In genomic region chr11:87442643-87443372, GRCm38 (mm10) we compare ENCODE assay signal across 8 mouse cellular contexts. TPM values are rescaled to one million over a fixed set of nuclear protein-coding genes. Genes with fewer than 3 reads are reported as not detected.
DNase-seq lines count a peak whose midpoint lies in the region; ATAC-seq lines count a peak whose summit lies in the region.
"Not testable (repeated sequence)": the region's sequence is repeated elsewhere in the genome, so short reads cannot be mapped to it uniquely, and the experiment has no call there.

No protein-coding gene starts in this region.

- ATAC-seq in forebrain, embryonic 11.5 days (replicated peaks; ENCODE audit: low FRiP score), result peak; percentile 98
- peak; percentile 99 for ATAC-seq in heart, embryonic 15.5 days (replicated peaks; ENCODE audit: insufficient number of reproducible peaks, insufficient read depth, low FRiP score, low read depth)
- ATAC-seq in liver, embryonic 13.5 days (ENCODE audit: low read depth), result peak; percentile 90
- ATAC-seq in stomach, embryonic 14.5 days (ENCODE audit: insufficient number of reproducible peaks, insufficient read depth, low FRiP score, low read depth), result peak; percentile 98

- not testable (repeated sequence) for H3K9me3 ChIP-seq in forebrain, embryonic 11.5 days (ENCODE audit: control insufficient read depth, low read length); heart, embryonic 15.5 days (replicated peaks); liver, embryonic 13.5 days (replicated peaks); stomach, embryonic 14.5 days (ENCODE audit: control insufficient read depth, low read depth, low read length)

- H3K4me2 ChIP-seq in forebrain, embryonic 11.5 days (ENCODE audit: low read depth, low read length, severe bottlenecking), result peak overlapping the region; percentile 45; the same call in 1 of the 2 replicates
- peak overlapping the region; percentile 71 for H3K4me2 ChIP-seq in heart, embryonic 15.5 days
- H3K4me2 ChIP-seq in liver, embryonic 13.5 days, result peak overlapping the region; percentile 69
- H3K4me2 ChIP-seq in stomach, embryonic 14.5 days (replicated peaks; ENCODE audit: low read depth, low read length), result peak overlapping the region; percentile 44

- H3K4me3 ChIP-seq in brown adipose tissue, adult 24 weeks (ENCODE audit: insufficient read depth, low read depth, low read length), result peak overlapping the region; percentile 44
- peak overlapping the region; percentile 10; the same call in 1 of the 2 replicates for H3K4me3 ChIP-seq in forebrain, embryonic 11.5 days (ENCODE audit: low read depth, low read length)
- peak overlapping the region; percentile 41 for H3K4me3 ChIP-seq in heart, embryonic 15.5 days
- peak overlapping the region; percentile 44 for H3K4me3 ChIP-seq in liver, embryonic 13.5 days (replicated peaks)
- peak overlapping the region; percentile 15; the same call in 1 of the 2 replicates for H3K4me3 ChIP-seq in stomach, embryonic 14.5 days (ENCODE audit: low read depth, low read length)

- not testable (repeated sequence) for H3K27ac ChIP-seq in brown adipose tissue, adult 24 weeks (replicated peaks; ENCODE audit: low read depth, low read length); forebrain, embryonic 11.5 days (ENCODE audit: low read depth, low read length); stomach, embryonic 14.5 days (ENCODE audit: low read length)
- peak overlapping the region; percentile 81 for H3K27ac ChIP-seq in heart, embryonic 15.5 days
- H3K27ac ChIP-seq in liver, embryonic 13.5 days, result peak overlapping the region; percentile 55

- H3K4me1 ChIP-seq in brown adipose tissue, adult 24 weeks (ENCODE audit: control insufficient read depth, insufficient read depth, insufficient read length, low read length); forebrain, embryonic 11.5 days (replicated peaks; ENCODE audit: control insufficient read depth, insufficient read depth, low read length); stomach, embryonic 14.5 days (ENCODE audit: control insufficient read depth, insufficient read depth, low read length): not testable (repeated sequence)
- H3K4me1 ChIP-seq in heart, embryonic 15.5 days (replicated peaks), result peaks cover 11% of the 10 kb centered on the region
- H3K4me1 ChIP-seq in liver, embryonic 13.5 days (replicated peaks), result peaks cover 35% of the 10 kb centered on the region

- not testable (repeated sequence) for H3K27me3 ChIP-seq in forebrain, embryonic 11.5 days (ENCODE audit: control insufficient read depth, insufficient read depth, low read length); heart, embryonic 15.5 days; liver, embryonic 13.5 days; stomach, embryonic 14.5 days (ENCODE audit: control insufficient read depth, insufficient read depth, low read length)

- WGBS in forebrain, embryonic 11.5 days, result under 1% methylated on average over 30 of the region's 62 CpGs
- WGBS in heart, embryonic 15.5 days, result 0% methylated on average over 31 of the region's 62 CpGs
- under 1% methylated on average over 33 of the region's 62 CpGs for WGBS in liver, embryonic 13.5 days (ENCODE audit: insufficient replicate concordance)
- under 1% methylated on average over 32 of the region's 62 CpGs for WGBS in stomach, embryonic 14.5 days

- not testable (repeated sequence) for H3K36me3 ChIP-seq in forebrain, embryonic 11.5 days (ENCODE audit: control insufficient read depth, insufficient read depth, low read length); heart, embryonic 15.5 days; liver, embryonic 13.5 days; stomach, embryonic 14.5 days (ENCODE audit: control insufficient read depth, insufficient read depth, low read length)

- DNase-seq in CD4-positive helper T cell, adult 2 months (ENCODE audit: low read depth, low spot score), result peak; percentile 88
- peak; percentile 85 for DNase-seq in forebrain, embryonic 11.5 days (ENCODE audit: low spot score)
- peak; percentile 86 for DNase-seq in kidney, postnatal 14 days
- DNase-seq in liver, embryonic 13.5 days, result peak; percentile 88
- DNase-seq in natural killer cell, adult 2 months (ENCODE audit: low spot score in 2 of 2), result peak; percentile 85 to 86

- peak overlapping the region; percentile 39 for H3K9ac ChIP-seq in forebrain, embryonic 11.5 days (ENCODE audit: low read length)
- peak overlapping the region; percentile 45; the same call in 1 of the 2 replicates for H3K9ac ChIP-seq in heart, embryonic 15.5 days
- H3K9ac ChIP-seq in liver, embryonic 13.5 days, result peak overlapping the region; percentile 72
- H3K9ac ChIP-seq in stomach, embryonic 14.5 days (replicated peaks; ENCODE audit: low read depth, low read length), result not testable (repeated sequence)

RNA-seq across cellular contexts. Expression of gene Tex14, which starts 37.9 kb away (rescaled TPM):
- polyA plus RNA-seq in brown adipose tissue, adult 24 weeks (2012; ENCODE audit: insufficient read depth, insufficient read length, missing spikeins), result not detected in 2 replicates
- 0.33 and 0.61 TPM in 2 replicates for polyA plus RNA-seq in forebrain, embryonic 11.5 days (2014; fragmentation: Nextera tagmentation; extraction: Ambion mirVana)
- 0.24 and 0.27 TPM in 2 replicates for polyA plus RNA-seq in heart, embryonic 15.5 days (2015; fragmentation: Nextera tagmentation; extraction: Ambion mirVana)
- 0.10 and 0.15 TPM in 2 replicates for polyA plus RNA-seq in liver, embryonic 13.5 days (2015; fragmentation: Nextera tagmentation; extraction: Ambion mirVana)
- polyA plus RNA-seq in stomach, embryonic 14.5 days (2014; fragmentation: Nextera tagmentation; extraction: Ambion mirVana), result not detected in 2 replicates

RNA-seq across cellular contexts. Expression of gene Rad51c, which starts 38.1 kb away (rescaled TPM):
- 0.54 TPM in 1 of 2 replicates, not detected in the other for polyA plus RNA-seq in brown adipose tissue, adult 24 weeks (2012; ENCODE audit: insufficient read depth, insufficient read length, missing spikeins)
- 12.8 and 14.6 TPM in 2 replicates for polyA plus RNA-seq in forebrain, embryonic 11.5 days (2014; fragmentation: Nextera tagmentation; extraction: Ambion mirVana)
- polyA plus RNA-seq in heart, embryonic 15.5 days (2015; fragmentation: Nextera tagmentation; extraction: Ambion mirVana), result 8.5 and 9.5 TPM in 2 replicates
- polyA plus RNA-seq in liver, embryonic 13.5 days (2015; fragmentation: Nextera tagmentation; extraction: Ambion mirVana), result 5.0 and 5.6 TPM in 2 replicates
- polyA plus RNA-seq in stomach, embryonic 14.5 days (2014; fragmentation: Nextera tagmentation; extraction: Ambion mirVana), result 6.0 and 7.2 TPM in 2 replicates
